Mouse (Mus musculus) ES-E14 (cell line): ENCODE measurements around the gene Nrip2.

ENCODE experiments used
- CHD2 ChIP-seq: IDR thresholded peaks from 2 replicates; pipeline ENCODE4 v1.6.1; 2014; ENCODE audit warnings: mild to moderate bottlenecking, low read depth, low read length, inconsistent platforms
- MAFK ChIP-seq: IDR thresholded peaks from 2 replicates; pipeline ENCODE4 v1.6.1; 2014; ENCODE audit warnings: mild to moderate bottlenecking, low read depth, low read length, inconsistent platforms; ENCODE audit not compliant: insufficient read depth

DNA sequence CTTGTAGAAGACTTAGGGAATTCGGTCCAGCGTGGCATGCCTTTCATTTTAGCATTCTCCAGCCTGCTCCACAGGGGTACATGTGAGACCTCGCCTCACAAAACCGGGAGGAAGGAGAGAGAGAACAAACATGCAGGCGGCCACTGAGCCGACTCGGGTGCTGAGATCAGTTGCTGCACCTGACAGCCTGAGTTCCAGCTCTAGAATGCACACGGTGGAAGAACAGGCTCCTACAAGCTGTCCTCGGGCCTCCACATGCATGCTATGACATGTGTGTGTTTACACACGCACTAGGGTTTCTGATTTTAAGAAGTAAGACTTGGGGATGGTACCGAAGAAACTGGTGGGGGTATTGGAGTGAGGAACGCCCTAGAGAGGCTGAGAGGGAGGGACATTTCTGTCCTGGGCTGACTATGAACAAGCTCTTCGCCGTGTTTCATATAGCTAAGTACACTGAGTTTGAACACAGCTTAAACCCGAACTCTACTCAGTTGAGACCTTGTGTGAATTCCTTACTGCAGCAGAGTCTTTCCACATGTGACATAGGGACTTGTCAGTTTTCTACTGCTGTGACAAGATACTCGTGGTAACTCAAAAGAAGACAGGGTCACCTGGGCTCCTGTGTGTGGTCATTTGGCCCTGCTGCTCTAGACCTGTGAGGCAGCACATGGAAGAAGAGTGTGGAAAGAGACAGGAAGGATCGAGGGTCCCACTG, 22.6 kb upstream of the Nrip2 start:
- TF ChIP-seq CHD2 (no peak), MAFK (no peak)
